11 mouse cellular contexts compared by ENCODE assay signal in the genomic region with DNA sequence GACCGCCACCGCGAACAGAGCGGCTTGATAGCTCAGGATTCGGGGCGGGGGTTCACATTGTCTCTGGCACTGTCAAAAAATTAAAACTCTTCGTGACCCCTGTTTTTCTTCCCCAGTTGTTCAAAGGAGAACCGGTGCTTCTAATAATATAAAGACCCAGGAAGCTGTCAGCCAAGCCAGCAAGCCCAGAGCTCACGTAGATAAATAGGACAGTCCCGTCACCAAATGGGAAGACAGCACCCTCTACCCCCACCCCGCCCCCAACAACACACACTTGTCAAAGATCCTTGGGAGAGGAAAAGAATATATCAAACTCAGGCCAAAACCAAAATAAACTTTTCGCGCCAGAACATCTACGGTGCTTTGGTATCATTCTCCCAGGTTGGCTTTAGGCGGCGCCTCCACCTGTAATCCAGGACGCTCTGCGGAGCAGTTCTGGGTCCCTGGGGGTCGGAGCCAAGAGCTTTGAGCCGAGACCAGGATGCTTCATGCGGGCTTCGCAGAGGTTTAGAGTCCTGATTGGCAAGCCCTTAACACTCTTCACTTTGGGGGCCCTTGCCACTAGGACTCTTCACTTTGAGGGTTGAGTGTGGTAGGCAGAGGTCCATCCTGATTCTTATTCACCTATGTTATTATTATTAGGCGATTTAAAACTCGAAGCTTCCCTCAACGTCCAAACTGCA. TPM values are rescaled to one million over a fixed set of nuclear protein-coding genes. Genes with fewer than 3 reads are reported as not detected.
DNase-seq lines count a peak whose midpoint lies in the region; ATAC-seq and TF ChIP-seq lines count a peak whose summit lies in the region.
"Had no signal": no experiment of that assay in that cellular context is flagged by ENCODE, and none has a peak within 500 bp of the region (broad histone marks: within the 10 kb centered on the region; RNA-seq: fewer than 3 reads in every experiment).

No protein-coding gene starts in this region.

- 1% methylated on average over 25 of the region's 25 CpGs for WGBS in forebrain, embryonic 16.5 days
- WGBS in liver, embryonic 15.5 days (ENCODE audit: insufficient replicate concordance): 2% methylated on average over 25 of the region's 25 CpGs

- H3K4me3 ChIP-seq in ES-Bruce4 (ENCODE audit: low read depth, low read length): peak overlapping the region; percentile 15
- peak overlapping the region; percentile 26 for H3K4me3 ChIP-seq in forebrain, embryonic 16.5 days (replicated peaks; ENCODE audit: low read length)
- H3K4me3 ChIP-seq in liver, embryonic 15.5 days (replicated peaks): no peak overlapping the region

- H3K27me3 ChIP-seq in ES-Bruce4 (ENCODE audit: control insufficient read depth, insufficient read depth, low read length, poor library complexity, severe bottlenecking): peaks cover 31% of the 10 kb centered on the region
- H3K27me3 ChIP-seq in forebrain, embryonic 16.5 days (replicated peaks; ENCODE audit: control insufficient read depth, insufficient read depth, low read length): peaks cover 84% of the 10 kb centered on the region
- peaks cover 88% of the 10 kb centered on the region for H3K27me3 ChIP-seq in liver, embryonic 15.5 days

- TF ChIP-seq EP300 in ES-Bruce4 (IDR thresholded peaks at IDR 0.05; ENCODE audit: insufficient read depth, low read depth, low read length): no peak

- TF ChIP-seq CTCF in ES-Bruce4 (IDR thresholded peaks at IDR 0.05; ENCODE audit: low read depth, low read length): no peak

- no peaks in the 10 kb centered on the region for H3K9me3 ChIP-seq in ES-Bruce4 (replicated peaks; ENCODE audit: control insufficient read depth, insufficient read depth, low read length, poor library complexity, severe bottlenecking)
- H3K9me3 ChIP-seq in forebrain, embryonic 16.5 days (ENCODE audit: control insufficient read depth, low read length): no peaks in the 10 kb centered on the region
- no peaks in the 10 kb centered on the region for H3K9me3 ChIP-seq in liver, embryonic 15.5 days (replicated peaks)

- no peaks in the 10 kb centered on the region for H3K36me3 ChIP-seq in ES-Bruce4 (ENCODE audit: control insufficient read depth, insufficient read depth, low read length, poor library complexity, severe bottlenecking)
- no peaks in the 10 kb centered on the region for H3K36me3 ChIP-seq in forebrain, embryonic 16.5 days (ENCODE audit: control insufficient read depth, insufficient read depth)
- H3K36me3 ChIP-seq in liver, embryonic 15.5 days (replicated peaks): no peaks in the 10 kb centered on the region

- no peak overlapping the region for H3K27ac ChIP-seq in ES-Bruce4 (ENCODE audit: insufficient read depth, low read length)
- no peak overlapping the region for H3K27ac ChIP-seq in forebrain, embryonic 16.5 days (ENCODE audit: low read length)
- H3K27ac ChIP-seq in liver, embryonic 15.5 days (replicated peaks): no peak overlapping the region

- H3K4me2 ChIP-seq in forebrain, embryonic 16.5 days (ENCODE audit: low read length): peak overlapping the region; percentile 45
- peak overlapping the region; percentile 20; the same call in 1 of the 2 replicates for H3K4me2 ChIP-seq in liver, embryonic 15.5 days

- intact Hi-C loops in left cerebral cortex, postnatal 10 days (cut with DNase I): no loop called here

- no peak for ATAC-seq in forebrain, embryonic 16.5 days
- no peak for ATAC-seq in liver, embryonic 15.5 days (ENCODE audit: insufficient read depth)

- H3K9ac ChIP-seq in ES-Bruce4 (ENCODE audit: low read depth, poor library complexity, severe bottlenecking): no peak overlapping the region
- no peak overlapping the region for H3K9ac ChIP-seq in forebrain, embryonic 16.5 days (replicated peaks; ENCODE audit: low read depth, low read length)
- no peak overlapping the region for H3K9ac ChIP-seq in liver, embryonic 15.5 days

- peak; percentile 61 for DNase-seq in heart, adult 11 months
- no peak for DNase-seq in heart, postnatal 4 days
- DNase-seq in cerebellum, postnatal 25 days: no peak
- DNase-seq in cerebellum, adult 9-10 months: no peak
- DNase-seq in left cerebral cortex, postnatal 10 days (ENCODE audit: extremely low spot score in 1 of 2, low spot score in 2 of 2): no peak

- no peak for TF ChIP-seq POLR2A in ES-Bruce4 (IDR thresholded peaks at IDR 0.05; ENCODE audit: insufficient read depth, low read length)

- peaks cover 2% of the 10 kb centered on the region for H3K4me1 ChIP-seq in ES-Bruce4 (ENCODE audit: control insufficient read depth, insufficient read depth, low read length)
- peaks cover 26% of the 10 kb centered on the region for H3K4me1 ChIP-seq in forebrain, embryonic 16.5 days (replicated peaks; ENCODE audit: control insufficient read depth, insufficient read depth, low read length)
- no peaks in the 10 kb centered on the region for H3K4me1 ChIP-seq in liver, embryonic 15.5 days (replicated peaks)

RNA-seq across cellular contexts. Expression of gene Sox14, which starts 0.5 kb away (rescaled TPM):
- total RNA-seq in heart, postnatal 4 days (2021): not detected
- polyA plus RNA-seq in ES-Bruce4 (2011; ENCODE audit: insufficient read depth, insufficient read length, low read depth, missing spikeins): not detected in 2 replicates
- polyA plus RNA-seq in forebrain, embryonic 16.5 days (2015; fragmentation: Nextera tagmentation; extraction: Ambion mirVana): 1.1 and 1.8 TPM in 2 replicates
- not detected in 2 replicates for polyA plus RNA-seq in liver, embryonic 15.5 days (2015; fragmentation: Nextera tagmentation; extraction: Ambion mirVana)
- total RNA-seq in left cerebral cortex, postnatal 10 days (2021): not detected
- total RNA-seq: adrenal gland, adult 18-20 months; megakaryocyte-erythroid progenitor cell, adult 5-6 weeks had no signal
- polyA plus RNA-seq: spleen, adult 2 months had no signal
